Mouse (Mus musculus) heart, postnatal 0 days (tissue): ENCODE data around the gene Pet117. TPM values are rescaled to one million over a fixed set of nuclear protein-coding genes. Genes with fewer than 3 reads are reported as not detected.

Experiments
- ATAC-seq: fragments of 200-750 bp; cut with Nextera tagmentation; 2 replicates; pipeline ENCODE4 v1.8.0; 2017; ENCODE audit warnings: low read depth, moderate number of reproducible peaks, moderate library complexity; ENCODE audit not compliant: insufficient read depth
- DNase-seq: peaks from one replicate; pipeline ENCODE4 v3.0.0-alpha.2; 2016; ENCODE audit warnings: low spot score
- H3K27ac ChIP-seq: fragments of 300-500 bp; sonication (generic); 2 replicates; pipeline ENCODE4 v1.5.1; 2014; ENCODE audit warnings: low read depth, mild to moderate bottlenecking
- H3K27me3 ChIP-seq: fragments of 300-500 bp; sonication (generic); 2 replicates; pipeline ENCODE4 v1.6.1; 2014; ENCODE audit warnings: low read length, mixed read lengths; ENCODE audit not compliant: control insufficient read depth, insufficient read depth
- H3K36me3 ChIP-seq: fragments of 300-500 bp; sonication (generic); replicated peaks from 2 replicates; pipeline ENCODE4 v1.6.1; 2014; ENCODE audit warnings: low read length, mixed read lengths; ENCODE audit not compliant: control insufficient read depth, insufficient read depth
- H3K4me1 ChIP-seq: fragments of 300-500 bp; sonication (generic); 2 replicates; pipeline ENCODE4 v1.6.1; 2014; ENCODE audit warnings: antibody characterized with exemption; ENCODE audit not compliant: control insufficient read depth, insufficient read depth
- H3K4me2 ChIP-seq: fragments of 300-500 bp; sonication (generic); 2 replicates; pipeline ENCODE4 v1.6.1; 2014; ENCODE audit warnings: low read depth, mild to moderate bottlenecking, low read length, moderate library complexity
- H3K4me3 ChIP-seq: fragments of 300-500 bp; sonication (generic); 2 replicates; pipeline ENCODE4 v1.5.1; 2014; ENCODE audit warnings: low read depth, low read length
- H3K9ac ChIP-seq: fragments of 300-500 bp; sonication (generic); replicated peaks from 2 replicates; pipeline ENCODE4 v1.6.1; 2014; ENCODE audit warnings: low read depth, low read length, mixed read lengths
- H3K9me3 ChIP-seq: fragments of 300-500 bp; sonication (generic); replicated peaks from 2 replicates; pipeline ENCODE4 v1.6.1; 2016; ENCODE audit warnings: low read length; ENCODE audit not compliant: control insufficient read depth
- CTCF ChIP-seq: IDR thresholded peaks from 2 replicates; pipeline ENCODE4 v1.5.1; 2016; ENCODE audit warnings: antibody characterized with exemption, control low read depth, low read depth
- EP300 ChIP-seq: IDR thresholded peaks from 2 replicates; pipeline ENCODE4 v1.6.1; 2016; ENCODE audit warnings: antibody characterized with exemption, low read depth
- WGBS: fragments of 180-500 bp; shearing (Covaris S2); extraction: QIAGEN DNeasy Blood & Tissue Kit; methylation state at CpG from one replicate; pipeline ENCODE4 v1.1.7; 2014; 5-methylcytosine and 5-hydroxymethylcytosine counted together
- polyA plus RNA-seq: library from polyadenylated mRNA; unstranded; fragments of >200 nt; fragmentation: Nextera tagmentation; extraction: Ambion mirVana; gene quantifications from 2 replicates; pipeline ENCODE4 v1.2.1, GENCODE M21; 2015
- total RNA-seq: library from RNA; depleted of rRNA; stranded (reverse); fragments of >200 nt; gene quantifications from 2 replicates; pipeline ENCODE4 v1.2.3, GENCODE M21; 2014; ENCODE audit warnings: low replicate concordance

Gene Pet117
- total and polyA plus RNA-seq, 2 experiments from 2014 or later = 2.9 TPM; not detected in 1

GRCm38 (mm10) chr2:144369511-144369910, 715 bp downstream of the Pet117 start:
- H3K36me3 ChIP-seq = peaks cover 20% of the 10 kb centered on the region
- peak overlapping the region; percentile 75 for H3K4me3 ChIP-seq
- H3K27me3 ChIP-seq = no peaks in the 10 kb centered on the region
- peak overlapping the region; percentile 95 for H3K27ac ChIP-seq
- H3K4me1 ChIP-seq = peaks cover 9% of the 10 kb centered on the region
- no peak for DNase-seq
- TF ChIP-seq EP300 (no peak), CTCF (no peak)
- H3K4me2 ChIP-seq = peak overlapping the region; percentile 64
- H3K9ac ChIP-seq = peak overlapping the region; percentile 81
- WGBS = 2% methylated on average over 12 of the region's 12 CpGs
- peak; percentile 61 for ATAC-seq
- no peaks in the 10 kb centered on the region for H3K9me3 ChIP-seq

- Histone ChIP-seq H3K9me3 (no peaks in the 10 kb centered on the region), H3K4me1 (peaks cover 9% of the 10 kb centered on the region), H3K4me3 (no peak overlapping the region), H3K36me3 (peaks cover 35% of the 10 kb centered on the region), H3K9ac (no peak overlapping the region), H3K27me3 (no peaks in the 10 kb centered on the region), H3K27ac (no peak overlapping the region), H3K4me2 (no peak overlapping the region)
- no peak for ATAC-seq
- TF ChIP-seq CTCF (no peak), EP300 (no peak)
- WGBS = 74% methylated on average over 4 of the region's 4 CpGs
- no peak for DNase-seq
Measured at GRCm38 (mm10) chr2:144371566-144371965, 2.8 kb downstream of the Pet117 start.

- Histone ChIP-seq H3K9ac (no peak overlapping the region), H3K4me2 (no peak overlapping the region), H3K36me3 (peaks cover 46% of the 10 kb centered on the region), H3K4me3 (no peak overlapping the region), H3K27ac (no peak overlapping the region), H3K27me3 (no peaks in the 10 kb centered on the region), H3K4me1 (peaks cover 9% of the 10 kb centered on the region), H3K9me3 (no peaks in the 10 kb centered on the region)
- ATAC-seq (no peak), DNase-seq (no peak)
- no peak for TF ChIP-seq EP300
- TF ChIP-seq CTCF = no peak
- WGBS = 94% methylated on average over 9 of the region's 9 CpGs
Measured at GRCm38 (mm10) chr2:144373063-144373462, 4.3 kb downstream of the Pet117 start.

- Histone ChIP-seq H3K9ac (no peak overlapping the region), H3K4me1 (peaks cover 5% of the 10 kb centered on the region), H3K4me3 (no peak overlapping the region), H3K36me3 (peaks cover 62% of the 10 kb centered on the region), H3K9me3 (no peaks in the 10 kb centered on the region), H3K4me2 (no peak overlapping the region), H3K27ac (no peak overlapping the region), H3K27me3 (no peaks in the 10 kb centered on the region)
- WGBS = 85% methylated on average over 10 of the region's 10 CpGs
- TF ChIP-seq CTCF (no peak), EP300 (no peak)
- no peak for ATAC-seq
- no peak for DNase-seq
Measured at GRCm38 (mm10) chr2:144375063-144375703, 6.4 kb downstream of the Pet117 start.

GRCm38 (mm10) chr2:144381293-144381692, 12.5 kb downstream of the Pet117 start:
- 61% methylated on average over 3 of the region's 3 CpGs for WGBS
- peaks cover 78% of the 10 kb centered on the region for H3K36me3 ChIP-seq
- no peaks in the 10 kb centered on the region for H3K4me1 ChIP-seq
- no peak overlapping the region for H3K4me2 ChIP-seq
- no peaks in the 10 kb centered on the region for H3K27me3 ChIP-seq
- TF ChIP-seq CTCF (no peak), EP300 (no peak)
- no peak overlapping the region for H3K9ac ChIP-seq
- H3K9me3 ChIP-seq = no peaks in the 10 kb centered on the region
- no peak overlapping the region for H3K4me3 ChIP-seq
- ATAC-seq (no peak), DNase-seq (no peak)
- 0 out of 2 replicates have a peak overlapping the region, but pooled peaks have one; percentile 30 for H3K27ac ChIP-seq

- H3K36me3 ChIP-seq = peaks cover 78% of the 10 kb centered on the region
- no peak overlapping the region for H3K4me2 ChIP-seq
- no peak overlapping the region for H3K9ac ChIP-seq
- no peak for DNase-seq
- no peak overlapping the region for H3K27ac ChIP-seq
- no peaks in the 10 kb centered on the region for H3K27me3 ChIP-seq
- no peaks in the 10 kb centered on the region for H3K9me3 ChIP-seq
- no peak for ATAC-seq
- H3K4me1 ChIP-seq = no peaks in the 10 kb centered on the region
- 76% methylated on average over 4 of the region's 4 CpGs for WGBS
- TF ChIP-seq EP300 = no peak
- H3K4me3 ChIP-seq = no peak overlapping the region
Measured at GRCm38 (mm10) chr2:144381741-144382140, 12.9 kb downstream of the Pet117 start.
